15 mouse cellular contexts compared by ENCODE assay signal in genomic region chr4:139078726-139079125, GRCm38 (mm10). TPM values are rescaled to one million over a fixed set of nuclear protein-coding genes. Genes with fewer than 3 reads are reported as not detected.
DNase-seq lines count a peak whose midpoint lies in the region; ATAC-seq and TF ChIP-seq lines count a peak whose summit lies in the region.
"Had no signal": no experiment of that assay in that cellular context is flagged by ENCODE, and none has a peak within 500 bp of the region (broad histone marks: within the 10 kb centered on the region; RNA-seq: fewer than 3 reads in every experiment).

No protein-coding gene starts in this region.

- H3K27me3 ChIP-seq in kidney, embryonic 14.5 days (ENCODE audit: control insufficient read depth, insufficient read depth, low read length) = peaks cover 32% of the 10 kb centered on the region
- H3K27me3 ChIP-seq in stomach, postnatal 0 days (ENCODE audit: control insufficient read depth, insufficient read depth, low read length) = peaks cover 7% of the 10 kb centered on the region; the same call in 1 of the 2 replicates

- H3K27ac ChIP-seq in kidney, embryonic 14.5 days (ENCODE audit: low read depth, low read length) = no peak overlapping the region
- no peak overlapping the region for H3K27ac ChIP-seq in stomach, postnatal 0 days (replicated peaks)
- H3K27ac ChIP-seq: neural tube, embryonic 13.5 days had no signal

- no peak for ATAC-seq in kidney, embryonic 14.5 days (ENCODE audit: low FRiP score, low TSS enrichment)
- ATAC-seq in common myeloid progenitor, adult 5-6 weeks (replicated peaks; ENCODE audit: low read depth, poor library complexity, severe bottlenecking) = 0 out of 2 replicates have a peak, but pooled peaks have one; percentile 31
- ATAC-seq in stomach, postnatal 0 days (ENCODE audit: low FRiP score, low TSS enrichment) = no peak
- ATAC-seq: Patski had no signal

- no peaks in the 10 kb centered on the region for H3K36me3 ChIP-seq in kidney, embryonic 14.5 days (ENCODE audit: control insufficient read depth, insufficient read depth, low read length)
- H3K36me3 ChIP-seq in stomach, postnatal 0 days (ENCODE audit: control insufficient read depth, insufficient read depth, low read length) = no peaks in the 10 kb centered on the region
- H3K36me3 ChIP-seq: neural tube, embryonic 13.5 days had no signal

- WGBS in kidney, embryonic 14.5 days = 21% methylated on average over 4 of the region's 4 CpGs
- 22% methylated on average over 4 of the region's 4 CpGs for WGBS in stomach, postnatal 0 days

- H3K9ac ChIP-seq in kidney, embryonic 14.5 days (ENCODE audit: low read depth, low read length) = no peak overlapping the region
- no peak overlapping the region for H3K9ac ChIP-seq in stomach, postnatal 0 days (ENCODE audit: low read length)
- H3K9ac ChIP-seq: neural tube, embryonic 13.5 days had no signal

- H3K4me2 ChIP-seq in kidney, embryonic 14.5 days (replicated peaks; ENCODE audit: low read depth, low read length) = no peak overlapping the region
- no peak overlapping the region for H3K4me2 ChIP-seq in stomach, postnatal 0 days (replicated peaks; ENCODE audit: low read depth)
- H3K4me2 ChIP-seq: neural tube, embryonic 13.5 days had no signal

- no peak overlapping the region for H3K4me3 ChIP-seq in kidney, embryonic 14.5 days (ENCODE audit: low read length)
- H3K4me3 ChIP-seq in stomach, postnatal 0 days (ENCODE audit: low read depth, low read length) = no peak overlapping the region
- H3K4me3 ChIP-seq: megakaryocyte, embryonic 14.5 days; neural tube, embryonic 13.5 days had no signal

- TF ChIP-seq EP300 in stomach, postnatal 0 days (optimal IDR thresholded peaks at IDR 0.05) = no peak

- H3K9me3 ChIP-seq in kidney, embryonic 14.5 days (ENCODE audit: control insufficient read depth, low read length) = no peaks in the 10 kb centered on the region
- no peaks in the 10 kb centered on the region for H3K9me3 ChIP-seq in stomach, postnatal 0 days (ENCODE audit: control insufficient read depth, low read length)
- H3K9me3 ChIP-seq: megakaryocyte, embryonic 14.5 days; neural tube, embryonic 13.5 days had no signal

- peaks cover 18% of the 10 kb centered on the region for H3K4me1 ChIP-seq in kidney, embryonic 14.5 days (ENCODE audit: control insufficient read depth, insufficient read depth, low read length)
- peaks cover 3% of the 10 kb centered on the region; the same call in 1 of the 2 replicates for H3K4me1 ChIP-seq in stomach, postnatal 0 days (replicated peaks; ENCODE audit: control insufficient read depth, insufficient read depth)

- DNase-seq in kidney, adult 9 months = peak; percentile 35
- peak; percentile 36 for DNase-seq in retina, postnatal 1 day
- no peak for DNase-seq in retina, embryonic 14.5 days (ENCODE audit: low spot score)
- no peak for DNase-seq in stomach, postnatal 0 days (ENCODE audit: low spot score)
- DNase-seq in thymus, postnatal 0 days (ENCODE audit: low spot score) = no peak
- DNase-seq in testis, postnatal 10 days (ENCODE audit: low spot score) = no peak
- DNase-seq: cerebellum, adult 9-10 months; right cerebral cortex, postnatal 4 days; thymus, postnatal 4 days had no signal

- TF ChIP-seq CTCF in stomach, postnatal 0 days (IDR thresholded peaks at IDR 0.05; ENCODE audit: low read depth) = peak; percentile 63

RNA-seq across cellular contexts. Expression of gene Htr6, which starts 3.4 kb away (rescaled TPM):
- polyA plus RNA-seq in kidney, embryonic 14.5 days (2014; fragmentation: Nextera tagmentation; extraction: Ambion mirVana) = 0.10 and 0.12 TPM in 2 replicates
- not detected in 2 replicates for total RNA-seq in common myeloid progenitor, adult 5-6 weeks (2017)
- polyA plus RNA-seq in stomach, postnatal 0 days (2015; fragmentation: Nextera tagmentation; extraction: Ambion mirVana) = 0.05 TPM in 1 of 2 replicates, not detected in the other
- polyA plus RNA-seq in thymus, postnatal 0 days (2015; fragmentation: Nextera tagmentation; extraction: Ambion mirVana) = not detected in 2 replicates
- total RNA-seq: hematopoietic stem cell, adult 5-6 weeks had no signal

RNA-seq across cellular contexts. Expression of gene Nbl1, which starts 14.1 kb away (rescaled TPM):
- 15.5 and 22.3 TPM in 2 replicates for polyA plus RNA-seq in kidney, embryonic 14.5 days (2014; fragmentation: Nextera tagmentation; extraction: Ambion mirVana)
- 1.2 TPM in 1 of 2 replicates, not detected in the other for total RNA-seq in common myeloid progenitor, adult 5-6 weeks (2017)
- polyA plus RNA-seq in stomach, postnatal 0 days (2015; fragmentation: Nextera tagmentation; extraction: Ambion mirVana) = 53.6 and 58.9 TPM in 2 replicates
- polyA plus RNA-seq in thymus, postnatal 0 days (2015; fragmentation: Nextera tagmentation; extraction: Ambion mirVana) = 19.8 and 20.9 TPM in 2 replicates

RNA-seq across cellular contexts. Expression of gene Minos1, which starts 52.2 kb away (rescaled TPM):
- polyA plus RNA-seq in kidney, embryonic 14.5 days (2014; fragmentation: Nextera tagmentation; extraction: Ambion mirVana) = 509 and 677 TPM in 2 replicates
- total RNA-seq in common myeloid progenitor, adult 5-6 weeks (2017) = 118 and 161 TPM in 2 replicates
- 569 and 588 TPM in 2 replicates for polyA plus RNA-seq in stomach, postnatal 0 days (2015; fragmentation: Nextera tagmentation; extraction: Ambion mirVana)
- polyA plus RNA-seq in thymus, postnatal 0 days (2015; fragmentation: Nextera tagmentation; extraction: Ambion mirVana) = 777 and 795 TPM in 2 replicates

Comparison
In these comparisons a context has a peak if more than half of its experiments do, and no peak if none do; other contexts are left out.
1. DNase-seq: peak in kidney, adult 9 months (single experiment) and retina, postnatal 1 day (single experiment); none in retina, embryonic 14.5 days (single experiment), stomach, postnatal 0 days (single experiment), thymus, postnatal 0 days (single experiment) and testis, postnatal 10 days (single experiment).